Mouse (Mus musculus) ES-E14 (cell line): ENCODE results near the gene Usf1. TPM values are rescaled to one million over a fixed set of nuclear protein-coding genes. Genes with fewer than 3 reads are reported as not detected.

Experiments used
- DNase-seq: peaks from one replicate; pipeline ENCODE4 v3.0.0-alpha.2; 2013; ENCODE audit warnings: low read depth, low spot score
- H3K27ac ChIP-seq: 2 replicates; pipeline ENCODE4 v1.5.1; 2012; ENCODE audit warnings: low read depth, mild to moderate bottlenecking, low read length, moderate library complexity, mixed read lengths; ENCODE audit not compliant: poor library complexity, insufficient read depth, severe bottlenecking
- H3K36me3 ChIP-seq: 2 replicates; pipeline ENCODE4 v1.6.1; 2012; ENCODE audit warnings: mild to moderate bottlenecking, low read length, moderate library complexity, mixed read lengths; ENCODE audit not compliant: control insufficient read depth, poor library complexity, insufficient read depth, severe bottlenecking
- H3K4me1 ChIP-seq, 2 experiments: fragments of 150-350 bp in 1 of 2; sonication (generic) in 1 of 2; 2 replicates each; pipeline ENCODE4 v1.6.1; 2012; ENCODE audit warnings: low read length in 2 of 2, mild to moderate bottlenecking in 1 of 2, mixed read lengths in 1 of 2; ENCODE audit not compliant: control insufficient read depth in 2 of 2, insufficient read depth in 2 of 2, poor library complexity in 1 of 2
- H3K4me3 ChIP-seq, 2 experiments: fragments of 150-350 bp in 1 of 2; sonication (generic) in 1 of 2; 2 replicates each; pipeline ENCODE4 v1.5.1; 2012; ENCODE audit warnings: low read length in 2 of 2, low read depth in 1 of 2, mild to moderate bottlenecking in 1 of 2, mixed read lengths in 1 of 2; ENCODE audit not compliant: insufficient read depth in 1 of 2, poor library complexity in 1 of 2, severe bottlenecking in 1 of 2
- H3K9ac ChIP-seq: 2 replicates; pipeline ENCODE4 v1.6.1; 2012; ENCODE audit warnings: low read depth, mild to moderate bottlenecking, low read length, mixed read lengths; ENCODE audit not compliant: poor library complexity, insufficient read depth, severe bottlenecking
- H3K9me3 ChIP-seq: fragments of 150-350 bp; sonication (generic); 2 replicates; pipeline ENCODE4 v1.6.1; 2012; ENCODE audit warnings: low read depth, mild to moderate bottlenecking, low read length; ENCODE audit not compliant: control insufficient read depth, insufficient read depth
- CHD2 ChIP-seq: IDR thresholded peaks from 2 replicates; pipeline ENCODE4 v1.6.1; 2014; ENCODE audit warnings: mild to moderate bottlenecking, low read depth, low read length, inconsistent platforms
- HCFC1 ChIP-seq: IDR thresholded peaks from 2 replicates; pipeline ENCODE4 v1.6.1; 2012; ENCODE audit warnings: low read length, inconsistent platforms, borderline replicate concordance; ENCODE audit not compliant: insufficient read depth
- MAFK ChIP-seq: IDR thresholded peaks from 2 replicates; pipeline ENCODE4 v1.6.1; 2014; ENCODE audit warnings: mild to moderate bottlenecking, low read depth, low read length, inconsistent platforms; ENCODE audit not compliant: insufficient read depth
- ZC3H11A ChIP-seq: IDR thresholded peaks from 2 replicates; pipeline ENCODE4 v1.6.1; 2012; ENCODE audit warnings: low read depth, mild to moderate bottlenecking, inconsistent platforms, low read length, borderline replicate concordance
- ZNF384 ChIP-seq: IDR thresholded peaks from 2 replicates; pipeline ENCODE4 v1.6.1; 2012; ENCODE audit warnings: low read depth, low read length, inconsistent platforms
- in situ Hi-C, 2 experiments: fragments of 600-800 bp; cut with MboI; formaldehyde crosslinking; loops; one replicate each; pipeline ENCODE4 v1.15.1; 2025; ENCODE audit warnings: low sequenced_read_pairs in 2 of 2, inconsistent platforms in 1 of 2; ENCODE audit not compliant: unreplicated experiment in 2 of 2
- total RNA-seq: library from RNA; depleted of rRNA; stranded (reverse); fragments of 300-350 nt; gene quantifications from 2 replicates; pipeline ENCODE4 v1.2.3, GENCODE M21; 2012

The Usf1 gene
- total RNA-seq, 1 experiment, result 151 TPM

DNA sequence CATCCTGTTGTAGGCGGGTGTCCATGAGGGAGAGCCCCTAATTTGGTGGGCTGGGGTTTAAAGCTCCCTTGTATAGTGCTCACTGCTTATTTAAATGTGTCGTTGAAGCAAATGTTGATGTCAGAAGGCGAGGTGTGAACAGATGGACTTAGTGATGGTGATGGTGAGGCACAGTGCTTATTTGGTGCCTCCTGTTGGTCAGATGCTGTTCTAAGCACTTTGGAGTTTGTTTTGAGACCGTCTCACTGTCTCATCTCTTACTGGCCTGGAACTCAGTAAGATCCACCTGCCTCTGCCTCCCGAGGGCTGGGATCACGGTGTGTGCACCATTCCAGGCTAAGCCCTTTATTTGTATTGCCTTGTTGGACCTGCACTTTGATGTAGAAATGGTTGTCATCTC is 43.8 kb downstream of the Usf1 start:
- Histone ChIP-seq H3K4me3 (no peak overlapping the region), H3K27ac (no peak overlapping the region), H3K9me3 (no peaks in the 10 kb centered on the region), H3K9ac (no peak overlapping the region), H3K4me1 (peaks cover 5 to 11% of the 10 kb centered on the region in 2 experiments), H3K36me3 (peaks cover 4% of the 10 kb centered on the region; the same call in 1 of the 2 replicates)
- in situ Hi-C loops, result no loop called here
- TF ChIP-seq HCFC1 (no peak), CHD2 (no peak), ZNF384 (no peak), MAFK (no peak), ZC3H11A (no peak)
- DNase-seq, result no peak

DNA sequence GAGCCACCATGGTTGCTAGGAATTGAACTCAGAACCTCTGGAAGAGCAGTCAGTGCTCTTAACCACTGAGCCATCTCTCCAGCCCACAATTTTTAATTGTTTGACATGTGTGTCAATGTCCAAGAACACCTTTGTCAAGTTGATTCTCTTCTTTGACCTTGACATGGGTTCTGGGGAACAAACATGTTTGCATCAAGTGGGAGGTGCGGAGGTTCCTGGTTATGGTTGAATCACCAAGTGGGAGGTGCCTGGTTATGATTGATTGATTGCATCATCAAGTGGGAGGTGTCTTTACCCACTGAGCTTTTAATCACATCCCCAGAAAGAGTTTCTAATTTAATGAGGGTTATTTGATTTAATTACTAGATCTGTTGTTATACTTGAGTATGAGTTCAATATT is 46.5 kb downstream of the Usf1 start:
- DNase-seq, result no peak
- Histone ChIP-seq H3K27ac (no peak overlapping the region), H3K4me3 (no peak overlapping the region), H3K36me3 (peaks cover 19% of the 10 kb centered on the region), H3K9me3 (no peaks in the 10 kb centered on the region), H3K9ac (no peak overlapping the region), H3K4me1 (peaks cover 6 to 12% of the 10 kb centered on the region in 2 experiments)
- TF ChIP-seq ZNF384 (0 out of 2 replicates have a peak, but pooled peaks have one; percentile 45), MAFK (no peak)
- in situ Hi-C loops, result no loop called here

GRCm38 (mm10) chr1:171459791-171460190 is 48.7 kb downstream of the Usf1 start:
- in situ Hi-C loops, result no loop called here

GRCm38 (mm10) chr1:171460551-171461503 is 49.7 kb downstream of the Usf1 start:
- no peak overlapping the region for H3K27ac ChIP-seq
- TF ChIP-seq MAFK (no peak), CHD2 (no peak), ZC3H11A (no peak), ZNF384 (no peak), HCFC1 (no peak)
- H3K4me3 ChIP-seq, result no peak overlapping the region
- DNase-seq, result no peak
- H3K9me3 ChIP-seq, result no peaks in the 10 kb centered on the region
- H3K4me1 ChIP-seq, result peaks cover 5 to 10% of the 10 kb centered on the region in 2 experiments; a peak in 3 of 4 replicates
- no peak overlapping the region for H3K9ac ChIP-seq
- H3K36me3 ChIP-seq, result peaks cover 29% of the 10 kb centered on the region
- in situ Hi-C loops, result no loop called here

More at GRCm38 (mm10) chr1:171459791-171460190, 48.7 kb downstream of the Usf1 start:
- H3K9me3 ChIP-seq, result no peaks in the 10 kb centered on the region
- TF ChIP-seq ZC3H11A (no peak), HCFC1 (no peak), CHD2 (no peak), MAFK (no peak), ZNF384 (no peak)
- H3K9ac ChIP-seq, result no peak overlapping the region; the same call in 1 of the 2 replicates
- H3K4me1 ChIP-seq, result peaks cover 5 to 10% of the 10 kb centered on the region in 2 experiments; a peak in 3 of 4 replicates
- H3K27ac ChIP-seq, result no peak overlapping the region
- no peak for DNase-seq
- no peak overlapping the region for H3K4me3 ChIP-seq
- H3K36me3 ChIP-seq, result peaks cover 29% of the 10 kb centered on the region

- H3K4me3 ChIP-seq, result no peak overlapping the region
- no peak for TF ChIP-seq ZNF384
- no peak for TF ChIP-seq ZC3H11A
- no peak for TF ChIP-seq HCFC1
- TF ChIP-seq MAFK, result no peak
- no peak for TF ChIP-seq CHD2
- peaks cover 5 to 7% of the 10 kb centered on the region in 2 experiments; a peak in 3 of 4 replicates for H3K4me1 ChIP-seq
- no peaks in the 10 kb centered on the region for H3K9me3 ChIP-seq
- in situ Hi-C loops, result no loop called here
- H3K27ac ChIP-seq, result no peak overlapping the region
- H3K9ac ChIP-seq, result no peak overlapping the region
- peaks cover 28% of the 10 kb centered on the region for H3K36me3 ChIP-seq
- no peak for DNase-seq
Observed at GRCm38 (mm10) chr1:171463133-171463532, 52.0 kb downstream of the Usf1 start.
